ENCODE assay signal across 8 mouse cellular contexts in genomic region chr7:102512814-102513435, GRCm38 (mm10). TPM values are rescaled to one million over a fixed set of nuclear protein-coding genes. Genes with fewer than 3 reads are reported as not detected.
DNase-seq lines count a peak whose midpoint lies in the region; ATAC-seq and TF ChIP-seq lines count a peak whose summit lies in the region.

No protein-coding gene starts in this region.

- peak overlapping the region; percentile 69 for H3K9ac ChIP-seq in forebrain, embryonic 11.5 days (ENCODE audit: low read length)
- peak overlapping the region; percentile 79 for H3K9ac ChIP-seq in heart, embryonic 16.5 days (ENCODE audit: low read length)
- H3K9ac ChIP-seq in liver, embryonic 13.5 days, result peak overlapping the region; percentile 62
- H3K9ac ChIP-seq in stomach, embryonic 15.5 days, result peak overlapping the region; percentile 37; the same call in 1 of the 2 replicates

- H3K4me3 ChIP-seq in E14TG2a.4 (replicated peaks; ENCODE audit: low read length), result peak overlapping the region; percentile 79
- H3K4me3 ChIP-seq in forebrain, embryonic 11.5 days (ENCODE audit: low read depth, low read length), result peak overlapping the region; percentile 46
- H3K4me3 ChIP-seq in heart, embryonic 16.5 days (ENCODE audit: low read length), result peak overlapping the region; percentile 62
- peak overlapping the region; percentile 52 for H3K4me3 ChIP-seq in liver, embryonic 13.5 days (replicated peaks)
- peak overlapping the region; percentile 47 for H3K4me3 ChIP-seq in stomach, embryonic 15.5 days (replicated peaks)

- peak; percentile 51 for DNase-seq in c-Kit-positive CD71-positive TER-119-negative erythroid progenitor cells, embryonic 14.5 days (ENCODE audit: low read depth)
- DNase-seq in forebrain, embryonic 11.5 days (ENCODE audit: low spot score), result peak; percentile 93
- peak; percentile 84 to 87 for DNase-seq in kidney, postnatal 25 days
- peak; percentile 53 for DNase-seq in liver, embryonic 13.5 days
- DNase-seq in neural tube, embryonic 10.5 days (ENCODE audit: extremely low spot score, low spot score), result peak; percentile 89

- no peak overlapping the region for H3K27ac ChIP-seq in forebrain, embryonic 11.5 days (ENCODE audit: low read depth, low read length)
- no peak overlapping the region for H3K27ac ChIP-seq in heart, embryonic 16.5 days (ENCODE audit: low read length)
- H3K27ac ChIP-seq in liver, embryonic 13.5 days, result no peak overlapping the region
- no peak overlapping the region for H3K27ac ChIP-seq in stomach, embryonic 15.5 days

- peak; percentile 96 for ATAC-seq in forebrain, embryonic 11.5 days (replicated peaks; ENCODE audit: low FRiP score)
- peak; percentile 88 for ATAC-seq in heart, embryonic 16.5 days (replicated peaks; ENCODE audit: extremely low read depth, insufficient read depth, low FRiP score)
- ATAC-seq in liver, embryonic 13.5 days (ENCODE audit: low read depth), result peak; percentile 86
- peak; percentile 91 for ATAC-seq in stomach, embryonic 15.5 days (ENCODE audit: insufficient read depth, low FRiP score, low read depth)

- under 1% methylated on average over 54 of the region's 54 CpGs for WGBS in forebrain, embryonic 11.5 days
- under 1% methylated on average over 54 of the region's 54 CpGs for WGBS in heart, embryonic 16.5 days
- WGBS in liver, embryonic 13.5 days (ENCODE audit: insufficient replicate concordance), result 1% methylated on average over 54 of the region's 54 CpGs
- WGBS in stomach, embryonic 15.5 days, result 2% methylated on average over 54 of the region's 54 CpGs

- H3K4me2 ChIP-seq in forebrain, embryonic 11.5 days (ENCODE audit: low read depth, low read length, severe bottlenecking), result peak overlapping the region; percentile 87
- H3K4me2 ChIP-seq in heart, embryonic 16.5 days (ENCODE audit: low read depth, low read length), result peak overlapping the region; percentile 97
- peak overlapping the region; percentile 76 for H3K4me2 ChIP-seq in liver, embryonic 13.5 days
- H3K4me2 ChIP-seq in stomach, embryonic 15.5 days, result peak overlapping the region; percentile 93

- H3K9me3 ChIP-seq in E14TG2a.4 (ENCODE audit: low read length), result no peaks in the 10 kb centered on the region
- no peaks in the 10 kb centered on the region for H3K9me3 ChIP-seq in forebrain, embryonic 11.5 days (ENCODE audit: control insufficient read depth, low read length)
- no peaks in the 10 kb centered on the region for H3K9me3 ChIP-seq in heart, embryonic 16.5 days (replicated peaks; ENCODE audit: control insufficient read depth, low read length)
- no peaks in the 10 kb centered on the region for H3K9me3 ChIP-seq in liver, embryonic 13.5 days (replicated peaks)
- H3K9me3 ChIP-seq in stomach, embryonic 15.5 days, result no peaks in the 10 kb centered on the region

- H3K36me3 ChIP-seq in E14TG2a.4 (ENCODE audit: insufficient read depth, low read length), result no peaks in the 10 kb centered on the region
- H3K36me3 ChIP-seq in forebrain, embryonic 11.5 days (ENCODE audit: control insufficient read depth, insufficient read depth, low read length), result no peaks in the 10 kb centered on the region
- H3K36me3 ChIP-seq in heart, embryonic 16.5 days (ENCODE audit: control insufficient read depth, insufficient read depth), result no peaks in the 10 kb centered on the region
- H3K36me3 ChIP-seq in liver, embryonic 13.5 days, result no peaks in the 10 kb centered on the region
- no peaks in the 10 kb centered on the region for H3K36me3 ChIP-seq in stomach, embryonic 15.5 days

- H3K4me1 ChIP-seq in E14TG2a.4 (replicated peaks; ENCODE audit: low read depth, low read length), result peaks cover 7% of the 10 kb centered on the region; the same call in 1 of the 2 replicates
- H3K4me1 ChIP-seq in forebrain, embryonic 11.5 days (replicated peaks; ENCODE audit: control insufficient read depth, insufficient read depth, low read length), result no peaks in the 10 kb centered on the region
- peaks cover 8% of the 10 kb centered on the region for H3K4me1 ChIP-seq in heart, embryonic 16.5 days (ENCODE audit: control insufficient read depth, insufficient read depth, low read length)
- peaks cover 18% of the 10 kb centered on the region for H3K4me1 ChIP-seq in liver, embryonic 13.5 days (replicated peaks)
- no peaks in the 10 kb centered on the region for H3K4me1 ChIP-seq in stomach, embryonic 15.5 days

- TF ChIP-seq CTCF in E14TG2a.4 (conservative IDR thresholded peaks at IDR 0.05; ENCODE audit: low read length), result no peak

- H3K27me3 ChIP-seq in E14TG2a.4 (ENCODE audit: insufficient read depth, low read length), result peaks cover 57% of the 10 kb centered on the region
- peaks cover 4% of the 10 kb centered on the region; the same call in 1 of the 2 replicates for H3K27me3 ChIP-seq in forebrain, embryonic 11.5 days (ENCODE audit: control insufficient read depth, insufficient read depth, low read length)
- peaks cover 17% of the 10 kb centered on the region for H3K27me3 ChIP-seq in heart, embryonic 16.5 days (ENCODE audit: control insufficient read depth, insufficient read depth, low read length)
- peaks cover 14% of the 10 kb centered on the region for H3K27me3 ChIP-seq in liver, embryonic 13.5 days
- H3K27me3 ChIP-seq in stomach, embryonic 15.5 days (replicated peaks), result no peaks in the 10 kb centered on the region; the same call in 1 of the 2 replicates

RNA-seq across cellular contexts. Expression of gene Olfr545, which starts 13.6 kb away (rescaled TPM):
- polyA plus RNA-seq in forebrain, embryonic 11.5 days (2014; fragmentation: Nextera tagmentation; extraction: Ambion mirVana), result 0.09 and 0.12 TPM in 2 replicates
- polyA plus RNA-seq in heart, embryonic 16.5 days (2015; fragmentation: Nextera tagmentation; extraction: Ambion mirVana), result not detected in 2 replicates
- polyA plus RNA-seq in liver, embryonic 13.5 days (2015; fragmentation: Nextera tagmentation; extraction: Ambion mirVana), result not detected in 2 replicates
- polyA plus RNA-seq in stomach, embryonic 15.5 days (2015; fragmentation: Nextera tagmentation; extraction: Ambion mirVana), result not detected in 2 replicates

RNA-seq across cellular contexts. Expression of gene Olfr547, which starts 21.6 kb away (rescaled TPM):
- not detected in 2 replicates for polyA plus RNA-seq in forebrain, embryonic 11.5 days (2014; fragmentation: Nextera tagmentation; extraction: Ambion mirVana)
- not detected in 2 replicates for polyA plus RNA-seq in heart, embryonic 16.5 days (2015; fragmentation: Nextera tagmentation; extraction: Ambion mirVana)
- not detected in 2 replicates for polyA plus RNA-seq in liver, embryonic 13.5 days (2015; fragmentation: Nextera tagmentation; extraction: Ambion mirVana)
- not detected in 2 replicates for polyA plus RNA-seq in stomach, embryonic 15.5 days (2015; fragmentation: Nextera tagmentation; extraction: Ambion mirVana)

RNA-seq across cellular contexts. Expression of gene Olfr544, which starts 24.8 kb away (rescaled TPM):
- polyA plus RNA-seq in forebrain, embryonic 11.5 days (2014; fragmentation: Nextera tagmentation; extraction: Ambion mirVana), result 0.11 and 0.40 TPM in 2 replicates
- 0.04 TPM in 1 of 2 replicates, not detected in the other for polyA plus RNA-seq in heart, embryonic 16.5 days (2015; fragmentation: Nextera tagmentation; extraction: Ambion mirVana)
- polyA plus RNA-seq in liver, embryonic 13.5 days (2015; fragmentation: Nextera tagmentation; extraction: Ambion mirVana), result 0.03 and 0.13 TPM in 2 replicates
- 0.04 TPM in 2 replicates for polyA plus RNA-seq in stomach, embryonic 15.5 days (2015; fragmentation: Nextera tagmentation; extraction: Ambion mirVana)

RNA-seq across cellular contexts. Expression of gene Olfr548-ps1, which starts 27.8 kb away (rescaled TPM):
- polyA plus RNA-seq in forebrain, embryonic 11.5 days (2014; fragmentation: Nextera tagmentation; extraction: Ambion mirVana), result not detected in 2 replicates
- polyA plus RNA-seq in heart, embryonic 16.5 days (2015; fragmentation: Nextera tagmentation; extraction: Ambion mirVana), result not detected in 2 replicates
- polyA plus RNA-seq in liver, embryonic 13.5 days (2015; fragmentation: Nextera tagmentation; extraction: Ambion mirVana), result not detected in 2 replicates
- polyA plus RNA-seq in stomach, embryonic 15.5 days (2015; fragmentation: Nextera tagmentation; extraction: Ambion mirVana), result not detected in 2 replicates

RNA-seq across cellular contexts. Expression of gene Olfr543, which starts 31.4 kb away (rescaled TPM):
- 1.0 and 1.5 TPM in 2 replicates for polyA plus RNA-seq in forebrain, embryonic 11.5 days (2014; fragmentation: Nextera tagmentation; extraction: Ambion mirVana)
- 0.12 and 0.17 TPM in 2 replicates for polyA plus RNA-seq in heart, embryonic 16.5 days (2015; fragmentation: Nextera tagmentation; extraction: Ambion mirVana)
- 0.38 and 0.40 TPM in 2 replicates for polyA plus RNA-seq in liver, embryonic 13.5 days (2015; fragmentation: Nextera tagmentation; extraction: Ambion mirVana)
- 0.41 and 0.53 TPM in 2 replicates for polyA plus RNA-seq in stomach, embryonic 15.5 days (2015; fragmentation: Nextera tagmentation; extraction: Ambion mirVana)
